Mouse (Mus musculus) heart, postnatal 4 days (tissue): ENCODE data around the gene Ica1l. TPM values are rescaled to one million over a fixed set of nuclear protein-coding genes. Genes with fewer than 3 reads are reported as not detected.

Experiments
- DNase-seq: peaks from one replicate; pipeline ENCODE4 v3.0.0; 2021
- total RNA-seq, 2 experiments: library from RNA; stranded (reverse); gene quantifications; 2 replicates each; pipeline ENCODE4 v1.2.3; 2021

Gene Ica1l
- total RNA-seq, 2 experiments from 2014 or later = 1.0 to 1.4 TPM

GRCm38 (mm10) chr1:59959941-59960340 is 83.0 kb downstream of the Ica1l start:
- DNase-seq = no peak

GRCm38 (mm10) chr1:59957206-59957605 is 85.8 kb downstream of the Ica1l start:
- no peak for DNase-seq

DNA sequence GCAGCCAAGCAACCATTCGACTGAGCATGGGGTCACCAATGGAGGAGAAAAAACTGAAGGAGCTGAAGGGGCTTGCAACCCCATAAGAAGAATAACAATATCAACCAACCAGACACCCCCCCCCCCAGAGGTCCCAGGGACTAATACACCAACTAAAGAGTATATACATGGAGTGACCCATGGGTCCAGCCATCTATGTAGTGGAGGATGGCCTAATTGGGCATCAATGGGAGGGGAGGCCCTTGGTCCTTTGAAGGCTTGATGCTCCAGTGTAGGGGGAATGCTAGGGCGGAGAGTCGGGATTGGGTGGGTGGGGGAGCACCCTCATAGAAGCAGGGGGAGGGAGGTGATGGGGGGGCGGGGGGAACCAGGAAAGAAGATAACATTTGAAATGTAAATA is 95.5 kb downstream of the Ica1l start:
- DNase-seq = no peak

DNA sequence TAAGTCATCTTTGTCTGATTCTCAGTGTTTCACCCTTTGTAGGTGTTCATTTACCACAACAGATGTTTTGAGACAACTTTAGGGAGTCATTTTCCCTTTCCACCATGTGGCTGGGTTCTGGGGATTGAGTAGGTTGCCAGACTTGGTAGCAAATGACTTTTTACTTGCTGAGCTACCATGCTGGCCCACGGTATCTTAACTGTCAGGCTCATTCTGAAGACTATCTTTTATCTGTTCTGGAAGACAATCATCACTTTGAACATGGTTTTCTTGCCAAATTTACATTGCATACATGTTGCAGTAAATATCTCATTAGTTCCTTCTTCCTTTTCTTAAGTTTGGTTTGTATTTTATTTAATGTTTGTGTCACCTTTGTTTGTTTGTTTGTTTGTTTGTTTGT is 97.0 kb downstream of the Ica1l start:
- no peak for DNase-seq

DNA sequence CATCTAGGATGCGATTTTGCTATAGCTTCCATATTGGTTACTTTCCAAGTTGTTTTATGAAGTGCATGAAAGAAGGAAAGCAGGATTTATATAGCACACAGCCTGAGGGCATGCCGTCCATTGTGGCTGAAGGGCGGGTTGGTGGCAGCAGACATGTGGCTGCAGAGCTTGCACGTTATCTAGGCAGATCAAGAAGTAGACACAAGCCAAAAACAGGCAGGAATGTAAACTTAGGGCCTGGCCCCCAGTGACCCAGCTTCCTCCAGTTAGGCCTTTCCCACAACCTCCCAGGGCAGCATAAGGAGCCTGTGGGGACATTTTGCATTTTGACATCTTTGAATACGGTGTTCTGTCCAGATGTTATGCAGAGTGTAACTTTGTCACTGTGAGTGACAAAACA is 99.2 kb downstream of the Ica1l start:
- DNase-seq = no peak

DNA sequence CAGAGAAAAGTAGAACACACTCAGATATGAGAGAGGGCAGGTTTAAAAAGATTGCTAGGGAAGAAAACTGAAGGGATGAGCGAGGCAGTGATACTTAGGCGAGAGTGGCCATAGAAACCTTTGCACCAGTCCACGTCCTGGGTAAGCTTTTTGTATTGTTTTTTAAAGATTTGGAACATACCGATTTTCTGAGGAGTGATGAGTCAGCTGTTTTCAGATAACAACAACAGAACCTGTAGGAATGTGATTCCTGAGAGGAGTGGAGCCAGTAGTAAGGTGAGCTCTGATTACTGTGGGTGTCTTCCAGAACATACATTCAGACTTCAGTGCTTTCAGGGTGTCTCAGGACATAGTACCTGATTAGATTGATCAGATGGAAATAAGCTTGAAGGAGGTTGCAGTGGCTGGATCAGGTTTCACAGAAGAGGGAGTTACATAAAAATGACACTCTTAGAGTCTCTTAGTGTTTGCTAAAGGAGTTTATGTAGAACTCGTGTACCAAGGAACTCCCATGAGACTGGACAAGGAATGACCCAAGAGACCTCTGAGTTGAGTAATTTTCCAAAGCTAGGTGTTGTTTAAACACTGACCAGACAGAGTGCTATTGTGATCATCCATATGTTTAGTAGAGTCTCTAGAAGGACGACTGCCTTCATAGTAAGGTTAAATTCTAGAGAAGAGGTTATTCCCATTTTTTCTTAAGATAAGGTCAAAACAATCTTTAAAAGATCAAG is 100.8 kb downstream of the Ica1l start:
- no peak for DNase-seq

GRCm38 (mm10) chr1:59941063-59941462 is 101.9 kb downstream of the Ica1l start:
- no peak for DNase-seq

- DNase-seq = no peak
Measured at GRCm38 (mm10) chr1:59932991-59933390, 110.0 kb downstream of the Ica1l start.

Other genes starting within 250 kb of the Ica1l start
- gene Fam117b, start 130.2 kb downstream of the Ica1l start, total RNA-seq = 10 to 100 TPM; 12.1 to 13.1 TPM
- 10 to 100 TPM; 10.5 to 10.6 TPM for gene Carf, start 55.1 kb upstream of the Ica1l start, total RNA-seq
- 10 to 100 TPM; 12.3 to 15.5 TPM for gene Wdr12, start 55.5 kb upstream of the Ica1l start, total RNA-seq
- gene Nbeal1, start 137.4 kb upstream of the Ica1l start, total RNA-seq = 10 to 100 TPM; 39.4 to 43.8 TPM